ENCODE assay signal across 26 mouse cellular contexts in genomic region chr5:23512556-23512955, GRCm38 (mm10).
"Had no signal": no experiment of that assay in that cellular context is flagged by ENCODE, and none has a peak within 500 bp of the region (broad histone marks: within the 10 kb centered on the region; RNA-seq: fewer than 3 reads in every experiment).

No protein-coding gene starts in this region.

- H3K27ac ChIP-seq: embryonic facial prominence, embryonic 10.5 days; embryonic facial prominence, embryonic 12.5 days; embryonic facial prominence, embryonic 13.5 days; embryonic facial prominence, embryonic 15.5 days; forebrain, embryonic 10.5 days; forebrain, embryonic 12.5 days; forebrain, embryonic 13.5 days; forebrain, embryonic 15.5 days; gastrocnemius, adult 2 months; heart, adult 2 months had no signal

- H3K9me3 ChIP-seq: embryonic facial prominence, embryonic 10.5 days; embryonic facial prominence, embryonic 12.5 days; embryonic facial prominence, embryonic 13.5 days; embryonic facial prominence, embryonic 15.5 days; forebrain, embryonic 10.5 days; forebrain, embryonic 12.5 days; forebrain, embryonic 13.5 days; forebrain, embryonic 15.5 days had no signal

- DNase-seq: cerebellum, adult 2 months; cerebellum, adult 8-10 months; cerebellum, adult 9-10 months; cerebellum, adult 9-11 months; cerebellum, postnatal 10 days; cerebellum, postnatal 14 days; cerebellum, postnatal 25 days; cerebellum, postnatal 36 days; embryo, embryonic 11 days; forebrain, postnatal 0 days; gastrocnemius, adult 2 months; gastrocnemius, postnatal 10 days; gastrocnemius, postnatal 14 days; gastrocnemius, postnatal 25 days; gastrocnemius, postnatal 36 days; heart, adult 18-20 months; heart, adult 2 months had no signal

- H3K27me3 ChIP-seq: embryonic facial prominence, embryonic 12.5 days; embryonic facial prominence, embryonic 13.5 days; embryonic facial prominence, embryonic 15.5 days; forebrain, embryonic 12.5 days; forebrain, embryonic 13.5 days; forebrain, embryonic 15.5 days had no signal

- H3K4me1 ChIP-seq: embryonic facial prominence, embryonic 12.5 days; embryonic facial prominence, embryonic 13.5 days; embryonic facial prominence, embryonic 15.5 days; forebrain, embryonic 13.5 days; forebrain, embryonic 15.5 days had no signal

- H3K4me3 ChIP-seq: embryonic facial prominence, embryonic 10.5 days; embryonic facial prominence, embryonic 12.5 days; embryonic facial prominence, embryonic 13.5 days; embryonic facial prominence, embryonic 15.5 days; erythroblast, embryonic 14.5 days; forebrain, embryonic 10.5 days; forebrain, embryonic 12.5 days; forebrain, embryonic 13.5 days; forebrain, embryonic 15.5 days; gastrocnemius, adult 2 months; heart, adult 2 months had no signal
